Mouse (Mus musculus): ENCODE results near the gene Sept4. TPM values are rescaled to one million over a fixed set of nuclear protein-coding genes. Genes with fewer than 3 reads are reported as not detected.
A peak's percentile ranks its signal among the peaks of the same experiment; 100 is the strongest.

The Sept4 gene
- total and polyA plus RNA-seq, 3 experiments, result 1.5 to 2.4 TPM; not detected in 1

GRCm38 (mm10) chr11:87531695-87532094, 37.0 kb upstream of the Sept4 start:
- no peak overlapping the region for H3K4me3 ChIP-seq (ENCODE audit: control insufficient read depth in 1 of 2, insufficient read depth in 1 of 2, low read depth in 2 of 2, low read length in 2 of 2)
- H3K36me3 ChIP-seq (ENCODE audit: control insufficient read depth in 1 of 2, insufficient read depth in 2 of 2, low read length in 2 of 2), result peaks cover 0 to 8% of the 10 kb centered on the region in 2 experiments; a peak in 2 of 4 replicates
- H3K27me3 ChIP-seq (ENCODE audit: control insufficient read depth in 1 of 2, insufficient read depth in 2 of 2, low read length in 2 of 2), result no peaks in the 10 kb centered on the region; a peak in 1 of 4 replicates
- H3K9me3 ChIP-seq (replicated peaks; ENCODE audit: insufficient read depth, low read length), result no peaks in the 10 kb centered on the region
- no peak overlapping the region for H3K9ac ChIP-seq (ENCODE audit: control insufficient read depth, low read depth, low read length, poor library complexity, severe bottlenecking)
- H3K4me1 ChIP-seq (ENCODE audit: control insufficient read depth in 1 of 2, insufficient read depth in 2 of 2, low read length in 2 of 2), result peaks cover 0 to 9% of the 10 kb centered on the region in 2 experiments; a peak in 2 of 4 replicates
- no peaks in the 10 kb centered on the region for H3K79me2 ChIP-seq (ENCODE audit: control insufficient read depth, insufficient read depth, low read length, poor library complexity)
- no peak overlapping the region for H3K27ac ChIP-seq (ENCODE audit: control insufficient read depth, low read depth, low read length)
- TF ChIP-seq CTCF (IDR thresholded peaks at IDR 0.05 in 2 of 3, conservative IDR thresholded peaks at IDR 0.05 in 1 of 3; ENCODE audit: control insufficient read depth in 1 of 3, insufficient read depth in 1 of 3, low read depth in 2 of 3, low read length in 3 of 3, poor library complexity in 1 of 3, severe bottlenecking in 1 of 3) (peak in 2 of 3 experiments; percentile 68 to 70; a peak in 4 of 6 replicates), SMC3 (IDR thresholded peaks at IDR 0.05; ENCODE audit: low read depth, low read length) (peak; percentile 36), RAD21 (IDR thresholded peaks at IDR 0.05; ENCODE audit: low read depth, low read length) (peak; percentile 58), BHLHE40 (IDR thresholded peaks at IDR 0.05; ENCODE audit: borderline replicate concordance, low read depth, low read length) (no peak)
- peak; percentile 71 for DNase-seq (ENCODE audit: low read depth, low spot score)

GRCm38 (mm10) chr11:87542285-87542684, 26.4 kb upstream of the Sept4 start:
- DNase-seq (ENCODE audit: low read depth, low spot score), result no peak
- H3K27ac ChIP-seq (ENCODE audit: control insufficient read depth, low read depth, low read length), result no peak overlapping the region
- H3K4me1 ChIP-seq (ENCODE audit: control insufficient read depth in 1 of 2, insufficient read depth in 2 of 2, low read length in 2 of 2), result no peaks in the 10 kb centered on the region
- H3K36me3 ChIP-seq (ENCODE audit: control insufficient read depth in 1 of 2, insufficient read depth in 2 of 2, low read length in 2 of 2), result no peaks in the 10 kb centered on the region
- no peak overlapping the region for H3K9ac ChIP-seq (ENCODE audit: control insufficient read depth, low read depth, low read length, poor library complexity, severe bottlenecking)
- H3K27me3 ChIP-seq (ENCODE audit: control insufficient read depth in 1 of 2, insufficient read depth in 2 of 2, low read length in 2 of 2), result peaks cover 4 to 5% of the 10 kb centered on the region in 2 experiments
- no peaks in the 10 kb centered on the region for H3K79me2 ChIP-seq (ENCODE audit: control insufficient read depth, insufficient read depth, low read length, poor library complexity)
- no peaks in the 10 kb centered on the region for H3K9me3 ChIP-seq (replicated peaks; ENCODE audit: insufficient read depth, low read length)
- no peak overlapping the region for H3K4me3 ChIP-seq (ENCODE audit: control insufficient read depth in 1 of 2, insufficient read depth in 1 of 2, low read depth in 2 of 2, low read length in 2 of 2)
- no peak for TF ChIP-seq JUND (IDR thresholded peaks at IDR 0.05; ENCODE audit: low read depth, low read length)
- TF ChIP-seq MXI1 (IDR thresholded peaks at IDR 0.05; ENCODE audit: low read depth, low read length), result no peak
- no peak for TF ChIP-seq POLR2AphosphoS5 (IDR thresholded peaks at IDR 0.05; ENCODE audit: borderline replicate concordance, low read depth, low read length)
- TF ChIP-seq USF2 (IDR thresholded peaks at IDR 0.05; ENCODE audit: borderline replicate concordance in 1 of 2, insufficient read depth in 1 of 2, low read depth in 1 of 2, low read length in 2 of 2), result no peak
- TF ChIP-seq UBTF (IDR thresholded peaks at IDR 0.05; ENCODE audit: borderline replicate concordance, insufficient read depth, low read depth, low read length), result no peak
- no peak for TF ChIP-seq NELFE (IDR thresholded peaks at IDR 0.05; ENCODE audit: low read depth, low read length)
- TF ChIP-seq SIN3A (IDR thresholded peaks at IDR 0.05; ENCODE audit: low read length), result no peak
- no peak for TF ChIP-seq ELF1 (IDR thresholded peaks at IDR 0.05; ENCODE audit: low read depth, low read length)
- TF ChIP-seq BHLHE40 (IDR thresholded peaks at IDR 0.05; ENCODE audit: borderline replicate concordance, low read depth, low read length), result no peak
- TF ChIP-seq RAD21 (IDR thresholded peaks at IDR 0.05; ENCODE audit: low read depth, low read length), result no peak
- TF ChIP-seq CHD1 (IDR thresholded peaks at IDR 0.05; ENCODE audit: low read depth, low read length), result no peak

- Histone ChIP-seq H3K4me1 (ENCODE audit: control insufficient read depth in 1 of 2, insufficient read depth in 2 of 2, low read length in 2 of 2) (no peaks in the 10 kb centered on the region), H3K36me3 (ENCODE audit: control insufficient read depth in 1 of 2, insufficient read depth in 2 of 2, low read length in 2 of 2) (no peaks in the 10 kb centered on the region), H3K9ac (ENCODE audit: control insufficient read depth, low read depth, low read length, poor library complexity, severe bottlenecking) (no peak overlapping the region), H3K9me3 (replicated peaks; ENCODE audit: insufficient read depth, low read length) (no peaks in the 10 kb centered on the region), H3K4me3 (ENCODE audit: control insufficient read depth in 1 of 2, insufficient read depth in 1 of 2, low read depth in 2 of 2, low read length in 2 of 2) (no peak overlapping the region), H3K27ac (ENCODE audit: control insufficient read depth, low read depth, low read length) (no peak overlapping the region), H3K27me3 (ENCODE audit: control insufficient read depth in 1 of 2, insufficient read depth in 2 of 2, low read length in 2 of 2) (peaks cover 6 to 9% of the 10 kb centered on the region in 2 experiments), H3K79me2 (ENCODE audit: control insufficient read depth, insufficient read depth, low read length, poor library complexity) (no peaks in the 10 kb centered on the region)
- no peak for DNase-seq (ENCODE audit: low read depth, low spot score)
- no peak for TF ChIP-seq ZMIZ1 (IDR thresholded peaks at IDR 0.05; ENCODE audit: low read depth, low read length)
- TF ChIP-seq POLR2A (IDR thresholded peaks at IDR 0.05; ENCODE audit: control insufficient read depth in 1 of 2, insufficient read depth in 1 of 2, low read depth in 1 of 2, low read length in 2 of 2, poor library complexity in 1 of 2), result no peak
- TF ChIP-seq USF1 (IDR thresholded peaks at IDR 0.05; ENCODE audit: low read depth, low read length), result no peak
- no peak for TF ChIP-seq POLR2AphosphoS2 (IDR thresholded peaks at IDR 0.05; ENCODE audit: low read length)
- no peak for TF ChIP-seq HCFC1 (IDR thresholded peaks at IDR 0.05; ENCODE audit: low read depth, low read length)
- no peak for TF ChIP-seq UBTF (IDR thresholded peaks at IDR 0.05; ENCODE audit: borderline replicate concordance, insufficient read depth, low read depth, low read length)
Measured at GRCm38 (mm10) chr11:87542906-87543305, 25.8 kb upstream of the Sept4 start.

Data from MEL (cell line).